Mouse (Mus musculus) small intestine, adult 2 months (tissue): ENCODE measurements around the gene Ntpcr. TPM values are rescaled to one million over a fixed set of nuclear protein-coding genes. Genes with fewer than 3 reads are reported as not detected.
A peak's percentile ranks its signal among the peaks of the same experiment; 100 is the strongest.

Source experiments
- H3K27ac ChIP-seq: fragments of 200-500 bp; 2 replicates; pipeline ENCODE4 v1.5.1; 2012; ENCODE audit warnings: low read depth, low read length, control low read depth, inconsistent platforms; ENCODE audit not compliant: insufficient read depth
- H3K27me3 ChIP-seq: fragments of 200-500 bp; 2 replicates; pipeline ENCODE4 v1.6.1; 2012; ENCODE audit warnings: mild to moderate bottlenecking, moderate library complexity, low read length, inconsistent platforms; ENCODE audit not compliant: control insufficient read depth, insufficient read depth
- H3K36me3 ChIP-seq: fragments of 200-500 bp; 2 replicates; pipeline ENCODE4 v1.6.1; 2012; ENCODE audit warnings: mild to moderate bottlenecking, low read length, control low read depth, inconsistent platforms; ENCODE audit not compliant: control insufficient read depth, insufficient read depth
- H3K4me1 ChIP-seq: fragments of 200-500 bp; 2 replicates; pipeline ENCODE4 v1.6.1; 2012; ENCODE audit warnings: low read length, inconsistent platforms, mixed read lengths; ENCODE audit not compliant: control insufficient read depth, insufficient read depth, insufficient read length
- H3K4me3 ChIP-seq: fragments of 200-500 bp; 2 replicates; pipeline ENCODE4 v1.5.1; 2012; ENCODE audit warnings: low read depth, mild to moderate bottlenecking, control low read depth, inconsistent platforms, low read length, moderate library complexity
- CTCF ChIP-seq: fragments of 200-500 bp; IDR thresholded peaks from 2 replicates; pipeline ENCODE4 v1.5.1; 2012; ENCODE audit warnings: low read depth, mild to moderate bottlenecking, control low read depth, inconsistent platforms, low read length, moderate library complexity, mixed read lengths; ENCODE audit not compliant: insufficient replicate concordance, insufficient read length; ENCODE audit errors: extremely low read depth
- POLR2A ChIP-seq: fragments of 200-500 bp; IDR thresholded peaks from 2 replicates; pipeline ENCODE4 v1.6.1; 2012; ENCODE audit warnings: low read depth, mild to moderate bottlenecking, control low read depth, inconsistent platforms, low read length, moderate library complexity
- WGBS: fragments of 180-500 bp; shearing (Covaris S2); methylation state at CpG from one replicate; pipeline ENCODE4 v1.1.7; 2018; 5-methylcytosine and 5-hydroxymethylcytosine counted together
- polyA plus RNA-seq: library from polyadenylated mRNA; depleted of rRNA; stranded (reverse); fragments of >200 nt; gene quantifications from 2 replicates; pipeline ENCODE4 v1.2.3, GENCODE M21; 2012

Ntpcr gene
- polyA plus RNA-seq, 1 experiment = 18.9 TPM

DNA sequence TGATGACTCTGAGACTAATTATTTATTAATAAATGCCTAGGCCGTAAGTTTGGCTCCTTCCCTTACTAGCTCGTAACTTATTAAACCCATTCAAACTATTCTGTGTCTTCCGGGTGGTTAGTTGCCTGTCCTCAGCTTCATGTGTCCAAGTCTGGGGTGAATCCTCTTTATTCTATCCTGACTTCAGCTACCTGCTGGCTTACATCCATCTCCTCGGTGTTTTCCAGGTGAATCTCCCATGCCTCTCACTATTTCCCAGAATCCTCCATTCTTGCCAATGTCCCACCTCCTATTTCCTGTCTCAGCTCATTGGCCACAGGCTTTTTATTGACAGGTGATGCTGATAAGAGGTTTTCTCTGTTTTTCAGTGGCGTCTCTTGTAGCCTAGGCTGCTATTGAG, 20.6 kb upstream of the Ntpcr start:
- no peaks in the 10 kb centered on the region for H3K36me3 ChIP-seq
- H3K27me3 ChIP-seq = no peaks in the 10 kb centered on the region
- WGBS = 69% methylated on average over 5 of the region's 5 CpGs
- H3K4me3 ChIP-seq = no peak overlapping the region
- H3K27ac ChIP-seq = no peak overlapping the region
- H3K4me1 ChIP-seq = no peaks in the 10 kb centered on the region
- no peak for TF ChIP-seq CTCF
- TF ChIP-seq POLR2A = no peak

DNA sequence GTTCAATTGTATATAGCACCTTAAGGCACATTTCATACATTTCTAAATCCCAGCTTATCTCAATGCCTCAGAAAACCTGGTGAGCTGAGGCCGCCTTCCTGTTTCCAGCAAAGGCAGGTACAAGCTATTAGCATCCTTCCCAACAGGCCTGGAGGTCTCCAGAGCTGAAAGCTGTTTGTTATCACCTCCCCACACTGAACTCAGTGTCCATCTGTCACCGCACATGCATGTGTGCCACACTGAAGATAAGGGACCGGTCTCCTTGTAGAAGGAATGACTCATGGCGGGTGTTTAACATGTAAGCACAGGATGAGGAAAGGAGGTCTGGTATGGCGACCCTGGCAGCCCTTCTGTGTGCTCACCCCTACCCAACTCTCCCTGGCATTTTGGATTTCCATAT, 18.2 kb upstream of the Ntpcr start:
- TF ChIP-seq CTCF (no peak), POLR2A (no peak)
- 79% methylated on average over 5 of the region's 5 CpGs for WGBS
- Histone ChIP-seq H3K36me3 (no peaks in the 10 kb centered on the region), H3K27ac (no peak overlapping the region), H3K4me1 (no peaks in the 10 kb centered on the region), H3K27me3 (no peaks in the 10 kb centered on the region), H3K4me3 (no peak overlapping the region)

GRCm38 (mm10) chr8:125716211-125716610, 13.6 kb upstream of the Ntpcr start:
- no peak overlapping the region for H3K27ac ChIP-seq
- no peak for TF ChIP-seq POLR2A
- TF ChIP-seq CTCF = no peak
- WGBS = 50% methylated on average over 4 of the region's 4 CpGs
- no peaks in the 10 kb centered on the region for H3K36me3 ChIP-seq
- no peaks in the 10 kb centered on the region for H3K27me3 ChIP-seq
- H3K4me1 ChIP-seq = no peaks in the 10 kb centered on the region
- H3K4me3 ChIP-seq = no peak overlapping the region

DNA sequence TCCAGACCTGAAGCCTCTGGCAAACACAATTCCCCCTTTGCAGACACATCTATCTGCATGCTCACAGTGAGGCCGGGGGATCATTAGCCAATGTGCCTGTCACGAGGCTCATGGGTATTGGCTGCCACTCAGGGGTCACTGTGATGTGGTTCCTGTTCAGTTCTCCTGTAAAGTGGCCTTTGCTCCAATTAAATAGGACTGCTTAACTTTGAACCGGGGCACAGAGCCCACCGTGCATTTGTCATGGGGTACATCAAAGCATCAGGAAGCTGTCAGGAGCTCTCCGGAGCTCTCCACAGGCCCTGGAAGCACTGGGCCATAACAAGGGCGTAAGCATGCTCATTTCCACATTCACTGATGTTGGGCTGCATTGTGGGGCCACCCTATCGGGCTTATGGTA, 13.2 kb upstream of the Ntpcr start:
- WGBS = 46% methylated on average over 7 of the region's 7 CpGs
- no peaks in the 10 kb centered on the region for H3K36me3 ChIP-seq
- H3K27me3 ChIP-seq = no peaks in the 10 kb centered on the region
- H3K27ac ChIP-seq = no peak overlapping the region
- no peak overlapping the region for H3K4me3 ChIP-seq
- TF ChIP-seq POLR2A = no peak
- no peak for TF ChIP-seq CTCF
- H3K4me1 ChIP-seq = no peaks in the 10 kb centered on the region

DNA sequence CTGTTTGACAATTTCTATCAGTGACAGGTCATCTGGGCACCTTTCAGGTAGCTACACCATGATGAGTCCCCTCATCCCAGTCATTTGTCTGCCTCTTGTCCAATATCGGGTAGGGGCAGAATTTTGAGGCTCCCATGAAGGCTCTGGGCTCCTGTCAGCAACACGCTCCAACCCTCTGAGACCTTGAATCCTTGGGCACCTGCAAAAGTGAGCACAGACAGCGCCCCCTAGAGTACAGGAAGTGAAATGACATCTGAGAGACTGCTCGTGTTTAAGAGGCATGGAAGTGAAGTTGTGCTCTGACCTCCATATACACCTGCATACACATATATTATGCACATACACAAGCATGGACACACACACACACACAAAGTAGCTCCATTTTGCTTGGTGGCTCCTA, 10.8 kb upstream of the Ntpcr start:
- 49% methylated on average over 4 of the region's 4 CpGs for WGBS
- no peaks in the 10 kb centered on the region for H3K27me3 ChIP-seq
- TF ChIP-seq CTCF = peak; percentile 66; the same call in 1 of the 2 replicates
- no peak for TF ChIP-seq POLR2A
- H3K36me3 ChIP-seq = no peaks in the 10 kb centered on the region
- no peaks in the 10 kb centered on the region for H3K4me1 ChIP-seq
- no peak overlapping the region for H3K4me3 ChIP-seq
- H3K27ac ChIP-seq = no peak overlapping the region

DNA sequence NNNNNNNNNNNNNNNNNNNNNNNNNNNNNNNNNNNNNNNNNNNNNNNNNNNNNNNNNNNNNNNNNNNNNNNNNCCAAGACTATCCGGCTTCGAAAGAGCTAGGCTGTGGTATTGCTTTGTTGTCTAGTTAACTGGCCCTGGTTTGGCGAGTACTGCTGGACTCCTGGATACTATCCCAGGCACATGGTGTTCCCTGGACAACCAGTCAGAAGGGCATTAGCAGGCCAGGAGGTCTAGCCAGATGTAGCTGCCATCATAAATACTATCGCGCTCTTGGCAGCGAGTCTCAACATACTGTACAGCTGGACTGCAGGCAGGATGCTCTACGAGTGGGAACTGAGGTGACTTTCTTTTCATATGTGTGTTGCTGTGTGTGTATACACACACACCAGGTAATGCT, 7.1 kb upstream of the Ntpcr start:
- Histone ChIP-seq H3K27me3 (no peaks in the 10 kb centered on the region), H3K4me1 (no peaks in the 10 kb centered on the region), H3K4me3 (no peak overlapping the region), H3K27ac (no peak overlapping the region), H3K36me3 (no peaks in the 10 kb centered on the region)
- TF ChIP-seq POLR2A (no peak), CTCF (no peak)
- WGBS = 87% methylated on average over 7 of the region's 7 CpGs

GRCm38 (mm10) chr8:125723437-125723836, 6.3 kb upstream of the Ntpcr start:
- Histone ChIP-seq H3K4me1 (no peaks in the 10 kb centered on the region), H3K27me3 (no peaks in the 10 kb centered on the region), H3K4me3 (peak overlapping the region; percentile 22), H3K36me3 (no peaks in the 10 kb centered on the region), H3K27ac (no peak overlapping the region)
- 76% methylated on average over 6 of the region's 6 CpGs for WGBS
- TF ChIP-seq POLR2A = no peak
- no peak for TF ChIP-seq CTCF
